Mouse (Mus musculus): ENCODE measurements around the gene Kcnn3.

The Kcnn3 gene

DNA sequence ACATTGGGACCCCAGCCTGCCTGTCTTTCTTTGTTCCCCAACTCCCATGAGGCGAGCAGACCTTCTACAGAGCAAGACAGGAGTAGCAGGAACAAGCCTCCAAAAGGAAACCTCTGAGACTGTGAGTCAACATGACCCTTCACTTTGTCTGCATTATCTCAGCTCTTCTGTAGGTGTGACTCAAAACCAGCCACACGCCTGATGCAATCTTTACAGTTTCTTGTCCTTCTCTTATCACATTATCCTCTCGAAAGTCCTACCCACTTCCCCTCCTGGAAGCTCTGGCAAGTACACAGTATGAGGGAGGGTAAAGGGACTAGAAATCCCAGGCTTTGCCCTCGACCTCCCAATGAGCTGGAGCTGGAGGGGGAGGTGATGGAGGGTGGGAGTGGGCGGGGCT, 166.1 kb downstream of the Kcnn3 start:
- peak; percentile 11 for DNase-seq

GRCm38 (mm10) chr3:89688694-89689581, 169.0 kb downstream of the Kcnn3 start:
- DNase-seq = peak; percentile 89

- no peak for DNase-seq
Measured at GRCm38 (mm10) chr3:89691776-89692175, 171.8 kb downstream of the Kcnn3 start.

DNA sequence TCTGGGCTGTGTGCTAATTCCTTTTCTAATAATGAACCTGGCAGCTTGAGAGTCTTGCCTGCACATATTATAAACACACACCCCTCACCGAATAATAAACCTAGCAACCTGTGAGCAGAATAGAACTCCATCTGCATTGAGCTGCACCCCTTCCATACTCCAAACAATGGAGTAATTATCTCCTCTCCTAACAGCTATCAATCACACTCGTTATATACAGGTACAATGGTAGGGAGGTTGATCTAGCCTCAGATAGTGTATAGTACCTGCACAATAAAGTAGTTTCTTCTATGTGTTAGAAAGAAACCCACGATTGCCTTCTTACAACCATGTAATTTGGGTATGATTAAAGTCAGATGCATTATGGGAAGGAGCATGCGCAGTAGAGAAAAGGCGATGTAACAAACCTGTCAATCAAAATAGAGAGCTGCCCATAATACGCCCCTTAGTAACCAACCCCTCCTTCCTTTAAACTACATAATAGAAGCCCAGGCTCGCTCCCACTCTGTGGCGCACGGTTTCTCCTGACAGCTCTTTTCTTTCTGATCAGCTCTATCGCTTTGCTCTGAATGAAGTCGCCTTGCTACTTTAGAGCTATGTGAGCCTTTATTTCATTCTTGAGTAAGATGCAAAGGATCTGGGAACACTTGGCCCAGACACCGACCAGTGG, 176.3 kb downstream of the Kcnn3 start:
- no peak for DNase-seq

DNA sequence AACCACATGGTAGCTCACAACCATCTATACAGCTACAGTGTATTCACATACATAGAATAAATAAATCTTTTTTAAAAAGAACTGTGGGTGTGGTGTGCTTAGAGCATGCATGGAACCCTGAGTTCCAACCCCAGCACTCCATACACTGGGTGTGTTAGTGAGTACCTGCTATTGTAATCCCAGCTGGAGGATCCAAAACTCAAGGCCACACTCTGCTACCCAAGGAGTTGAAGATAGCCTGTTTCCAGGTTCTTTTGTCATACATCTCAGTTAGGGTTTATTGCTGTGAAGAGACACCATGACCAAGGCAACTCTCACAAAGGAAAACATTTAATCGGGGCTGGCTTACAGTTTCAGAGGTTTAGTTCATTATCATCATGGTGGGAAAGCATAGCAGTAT, 179.0 kb downstream of the Kcnn3 start:
- no peak for DNase-seq

DNA sequence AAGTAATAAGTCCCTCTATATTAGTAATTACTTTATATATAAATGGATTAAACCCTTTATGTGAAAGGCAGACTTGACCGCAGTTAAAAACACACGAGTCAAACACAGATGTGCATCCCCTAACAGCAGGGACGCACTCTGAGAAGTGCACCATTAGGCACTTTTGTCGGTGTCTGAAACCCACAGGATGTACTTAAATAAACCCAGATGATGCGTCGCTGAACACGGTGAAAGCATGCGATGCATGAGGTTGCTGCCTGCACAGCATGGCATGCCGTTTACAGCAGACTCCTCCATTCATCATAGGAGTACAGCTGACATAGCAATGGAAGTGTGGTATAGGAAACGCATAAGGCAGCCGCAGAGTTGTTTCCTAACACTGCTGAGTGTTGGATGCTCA, 180.5 kb downstream of the Kcnn3 start:
- DNase-seq = peak; percentile 40

GRCm38 (mm10) chr3:89703596-89703995, 183.6 kb downstream of the Kcnn3 start:
- no peak for DNase-seq

GRCm38 (mm10) chr3:89704064-89704463, 184.1 kb downstream of the Kcnn3 start:
- DNase-seq = no peak

DNA sequence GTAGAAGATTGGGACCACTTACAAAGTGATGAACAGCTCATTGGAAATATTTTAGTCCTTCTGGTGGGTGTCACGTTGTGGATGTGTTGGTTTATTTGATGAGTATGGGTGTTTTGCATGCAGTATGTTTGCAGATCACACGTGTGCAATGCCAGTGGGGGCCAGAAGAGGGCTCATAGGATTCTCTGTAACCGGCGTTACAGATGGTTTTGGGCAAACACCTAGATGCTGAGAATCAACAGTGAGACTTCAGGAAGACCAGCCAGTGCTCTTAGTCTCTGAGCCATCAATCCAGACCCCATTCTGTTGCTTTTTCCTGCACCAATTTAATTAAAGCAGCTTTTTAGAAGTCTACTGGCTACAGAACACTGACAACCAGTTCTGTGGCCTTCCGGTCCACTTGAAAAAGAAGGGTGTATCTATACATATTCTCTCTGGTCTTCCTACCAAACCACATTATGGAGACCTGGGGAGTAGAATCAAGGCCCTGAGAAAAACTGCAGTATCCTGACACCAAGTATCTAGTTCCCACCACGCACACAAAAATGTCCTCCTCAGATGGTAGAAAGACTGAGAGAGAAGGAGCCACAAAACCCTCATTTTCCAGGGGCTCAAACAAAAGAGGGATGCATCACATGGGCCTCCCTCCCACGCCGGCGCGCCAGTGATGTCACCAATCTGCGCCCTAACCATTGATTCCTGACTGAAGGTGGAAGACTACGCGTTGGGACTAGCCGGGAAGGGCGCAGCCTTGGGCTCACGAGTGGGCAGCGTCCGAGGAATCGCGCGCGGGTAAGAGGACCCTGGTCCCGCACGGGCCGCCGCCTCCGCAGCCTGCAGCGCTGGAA, 194.6 kb downstream of the Kcnn3 start, which contains the start of gene Adar:
Adar (plus strand) TSS at position 664 of the 848 bp plus-strand sequence.
- DNase-seq = peak; percentile 90

DNA sequence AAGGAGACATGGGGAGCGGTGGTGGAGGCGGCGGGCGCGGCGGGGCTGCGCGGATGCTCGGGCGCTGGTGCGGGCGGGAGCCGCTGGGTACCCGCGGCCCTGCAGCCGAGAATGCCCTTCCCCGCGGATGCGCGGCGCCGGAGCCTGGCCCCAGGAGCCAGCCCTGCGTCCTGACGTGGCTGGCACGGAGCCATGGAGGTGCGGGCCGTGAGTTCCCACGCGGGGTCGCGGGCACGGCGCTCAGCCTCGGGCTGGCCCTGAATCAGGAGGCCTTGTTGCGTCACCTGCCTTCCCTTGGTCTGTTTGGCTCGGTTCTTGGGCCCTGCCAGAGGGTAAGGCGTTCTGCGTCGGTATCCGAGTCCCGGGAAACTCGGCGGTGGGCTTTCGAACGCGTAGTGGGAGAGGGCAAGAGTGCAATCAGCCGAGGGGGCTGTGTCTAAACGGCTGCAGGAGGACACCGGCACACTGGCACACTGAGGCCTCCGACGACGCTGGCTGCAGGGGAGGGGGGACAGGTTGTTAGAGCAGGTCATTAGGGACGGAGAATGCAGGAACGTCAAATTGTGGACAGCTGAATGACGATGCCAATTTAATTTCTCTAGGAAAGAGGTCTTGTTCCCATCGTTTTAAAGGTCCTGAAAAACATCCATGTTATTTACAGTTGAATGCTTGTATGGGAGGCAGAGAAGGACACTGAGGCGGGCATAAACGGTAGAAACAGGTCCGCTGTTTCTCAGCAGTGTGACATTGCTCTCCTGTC, 195.4 kb downstream of the Kcnn3 start:
- peak; percentile 55 for DNase-seq

DNA sequence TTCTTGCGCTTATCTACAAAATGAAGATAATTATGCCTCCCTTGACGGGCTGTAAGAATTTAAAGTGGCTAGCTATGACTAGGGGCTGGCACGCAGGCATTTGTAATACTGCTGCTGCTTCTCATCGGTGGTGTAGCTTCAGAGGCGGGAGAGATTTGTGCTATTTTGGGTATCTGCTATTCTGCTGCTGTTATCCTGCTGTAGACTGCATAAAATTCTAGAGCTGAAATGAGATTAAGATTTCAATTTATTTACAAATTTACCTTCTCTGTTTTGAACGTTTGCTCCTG, 195.9 kb downstream of the Kcnn3 start:
- no peak for DNase-seq

DNA sequence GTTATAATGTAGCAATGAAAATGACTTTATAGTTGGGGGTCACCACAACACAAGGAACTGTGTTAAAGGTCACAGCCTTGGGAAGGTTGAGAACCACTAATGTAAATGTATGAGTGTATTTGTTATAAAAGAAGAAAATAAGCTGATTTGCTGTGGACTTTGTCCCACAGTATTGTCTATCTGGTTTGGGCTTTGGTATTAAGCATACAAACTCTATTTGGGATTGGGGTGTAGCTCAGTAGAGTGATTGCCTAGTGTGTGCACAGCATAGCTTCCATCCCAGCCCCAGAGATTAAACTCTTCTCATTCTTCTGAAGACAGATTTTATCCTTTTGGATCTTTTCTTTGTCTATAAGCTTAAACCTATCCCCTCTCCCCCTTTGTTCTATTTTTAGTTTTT, 202.1 kb downstream of the Kcnn3 start:
- no peak for DNase-seq

DNA sequence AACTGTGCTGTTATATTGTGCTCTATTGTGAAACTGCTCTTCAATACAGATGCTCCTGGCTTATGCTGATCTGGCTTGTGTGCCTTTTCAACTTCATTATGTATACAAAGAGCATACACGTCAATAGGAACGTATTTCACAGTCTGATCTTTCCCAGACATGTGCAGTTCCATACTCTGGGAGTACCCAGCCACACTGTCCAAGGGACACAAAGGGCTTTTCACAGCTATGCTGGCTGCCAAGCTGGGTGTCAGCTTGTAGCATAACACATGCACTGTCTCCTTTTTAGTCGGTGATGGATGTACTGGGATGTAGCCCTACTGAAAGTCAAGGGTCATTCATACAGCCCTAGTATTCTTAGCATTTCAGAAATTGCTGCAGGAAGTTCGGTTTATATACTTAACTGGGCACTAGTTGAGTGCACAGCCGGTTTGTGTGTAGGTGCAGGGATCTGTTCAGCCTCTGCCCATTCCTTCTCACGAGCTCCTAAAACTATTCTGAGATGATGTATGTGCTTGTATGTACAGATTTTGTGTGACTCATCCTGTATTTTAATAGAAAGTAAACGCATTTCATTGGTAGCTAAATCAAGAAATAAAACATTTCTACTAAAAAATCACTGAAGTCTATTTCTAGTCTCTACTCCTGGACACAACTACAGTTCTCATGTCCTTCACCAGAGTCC, 203.6 kb downstream of the Kcnn3 start:
- DNase-seq = no peak
